Mouse (Mus musculus): ENCODE results near the gene Pde9a.

DNA sequence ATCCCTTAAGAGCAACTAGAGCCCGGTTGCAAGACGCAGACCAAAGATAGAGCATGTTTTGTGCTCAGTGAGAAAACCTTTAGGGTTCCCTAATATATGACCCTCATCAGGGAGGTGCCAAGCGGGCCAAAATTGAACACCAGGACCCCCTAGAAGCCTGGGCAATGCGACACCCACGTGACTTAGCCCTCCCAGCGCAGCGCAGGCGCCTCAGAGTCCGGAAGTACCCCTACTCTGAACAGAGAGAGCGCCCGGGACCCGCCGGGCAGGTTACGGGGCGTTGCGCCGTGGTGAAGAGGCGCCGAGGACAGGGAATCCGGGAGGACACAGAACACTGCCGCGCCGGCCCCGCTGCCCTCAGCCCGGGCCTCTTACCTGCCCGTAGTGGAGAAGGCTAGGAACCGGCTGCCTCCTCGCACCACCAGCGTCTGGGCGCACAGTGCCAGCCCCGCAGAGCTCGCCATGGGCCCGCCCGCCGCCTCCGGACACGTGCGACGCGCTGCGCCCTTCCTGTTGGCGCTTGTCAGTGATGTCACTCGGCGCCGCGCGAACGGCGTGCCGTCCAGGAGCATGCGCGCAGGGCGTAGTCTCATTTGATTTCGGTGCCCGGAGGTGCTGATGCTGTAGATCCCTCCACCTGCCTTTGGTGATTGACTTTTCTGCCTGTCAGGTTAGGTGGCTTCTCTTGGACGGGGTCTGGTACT, 125.9 kb downstream of the Pde9a start:
- TF ChIP-seq EP300 (IDR thresholded peaks at IDR 0.05; ENCODE audit: low read depth) (no peak), CTCF (IDR thresholded peaks at IDR 0.05; ENCODE audit: low read depth) (no peak)

All from heart, postnatal 0 days (tissue).